Mouse (Mus musculus) E14TG2a.4 (cell line): ENCODE results near the gene Zc3hav1l.

Source experiments
- H3K27me3 ChIP-seq: 2 replicates; pipeline ENCODE4 v1.6.1; 2014; ENCODE audit warnings: low read length, control low read depth; ENCODE audit not compliant: insufficient read depth
- H3K36me3 ChIP-seq: 2 replicates; pipeline ENCODE4 v1.6.1; 2014; ENCODE audit warnings: low read length, control low read depth; ENCODE audit not compliant: insufficient read depth
- H3K4me1 ChIP-seq: replicated peaks from 2 replicates; pipeline ENCODE4 v1.6.1; 2014; ENCODE audit warnings: low read depth, low read length, control low read depth
- H3K4me3 ChIP-seq: replicated peaks from 2 replicates; pipeline ENCODE4 v1.5.1; 2014; ENCODE audit warnings: mild to moderate bottlenecking, low read length
- H3K9me3 ChIP-seq: 2 replicates; pipeline ENCODE4 v1.6.1; 2014; ENCODE audit warnings: low read length, control low read depth
- CTCF ChIP-seq: conservative IDR thresholded peaks from 2 replicates; pipeline ENCODE4 v1.5.1; 2014; ENCODE audit warnings: low read length
- NANOG ChIP-seq: IDR thresholded peaks from 2 replicates; pipeline ENCODE4 v1.6.1; 2014; ENCODE audit warnings: borderline replicate concordance, low read length, mixed read lengths
- POU5F1 ChIP-seq: IDR thresholded peaks from 2 replicates; pipeline ENCODE4 v1.6.1; 2014; ENCODE audit warnings: low read length, borderline replicate concordance

Gene Zc3hav1l

GRCm38 (mm10) chr6:38298761-38299401, at the start of gene Zc3hav1l:
Gene Zc3hav1l (minus strand): TSS chr6:38299259.
- Histone ChIP-seq H3K4me1 (peaks cover 17% of the 10 kb centered on the region), H3K27me3 (peaks cover 51% of the 10 kb centered on the region), H3K36me3 (peaks cover 30% of the 10 kb centered on the region), H3K9me3 (peaks cover 15% of the 10 kb centered on the region), H3K4me3 (peak within 1 kb of the TSS; percentile 86)
- TF ChIP-seq NANOG = no peak
- TF ChIP-seq CTCF = no peak
- TF ChIP-seq POU5F1 = no peak

GRCm38 (mm10) chr6:38347875-38348274, 48.8 kb upstream of the Zc3hav1l start:
- Histone ChIP-seq H3K27me3 (peaks cover 14% of the 10 kb centered on the region), H3K9me3 (no peaks in the 10 kb centered on the region), H3K4me3 (no peak overlapping the region)

GRCm38 (mm10) chr6:38345796-38346195, 46.7 kb upstream of the Zc3hav1l start:
- H3K36me3 ChIP-seq = no peaks in the 10 kb centered on the region; the same call in 1 of the 2 replicates
- TF ChIP-seq POU5F1 = no peak

More at GRCm38 (mm10) chr6:38347875-38348274, 48.8 kb upstream of the Zc3hav1l start:
- H3K36me3 ChIP-seq = peaks cover 2% of the 10 kb centered on the region; the same call in 1 of the 2 replicates
- TF ChIP-seq CTCF = no peak
- no peak for TF ChIP-seq POU5F1
- TF ChIP-seq NANOG = no peak
- H3K4me1 ChIP-seq = peaks cover 48% of the 10 kb centered on the region

GRCm38 (mm10) chr6:38344006-38344670, 45.1 kb upstream of the Zc3hav1l start:
- peaks cover 43% of the 10 kb centered on the region for H3K4me1 ChIP-seq
- H3K4me3 ChIP-seq = no peak overlapping the region
- H3K36me3 ChIP-seq = peaks cover 13% of the 10 kb centered on the region; the same call in 1 of the 2 replicates
- H3K9me3 ChIP-seq = no peaks in the 10 kb centered on the region
- TF ChIP-seq CTCF = no peak
- no peak for TF ChIP-seq NANOG
- no peak for TF ChIP-seq POU5F1
- H3K27me3 ChIP-seq = no peaks in the 10 kb centered on the region

More at GRCm38 (mm10) chr6:38345796-38346195, 46.7 kb upstream of the Zc3hav1l start:
- H3K4me1 ChIP-seq = peaks cover 53% of the 10 kb centered on the region
- H3K4me3 ChIP-seq = no peak overlapping the region
- H3K9me3 ChIP-seq = no peaks in the 10 kb centered on the region
- no peaks in the 10 kb centered on the region for H3K27me3 ChIP-seq

- Histone ChIP-seq H3K4me3 (no peak overlapping the region), H3K27me3 (no peaks in the 10 kb centered on the region), H3K36me3 (peaks cover 18% of the 10 kb centered on the region; the same call in 1 of the 2 replicates), H3K4me1 (peaks cover 42% of the 10 kb centered on the region), H3K9me3 (no peaks in the 10 kb centered on the region)
- TF ChIP-seq CTCF = no peak
- TF ChIP-seq POU5F1 = no peak
- TF ChIP-seq NANOG = no peak
Measured at GRCm38 (mm10) chr6:38343581-38343980, 44.5 kb upstream of the Zc3hav1l start.

GRCm38 (mm10) chr6:38342666-38342992, 43.6 kb upstream of the Zc3hav1l start:
- peaks cover 36% of the 10 kb centered on the region for H3K4me1 ChIP-seq
- H3K36me3 ChIP-seq = peaks cover 28% of the 10 kb centered on the region
- no peak overlapping the region for H3K4me3 ChIP-seq
- no peak for TF ChIP-seq POU5F1
- no peak for TF ChIP-seq CTCF
- no peak for TF ChIP-seq NANOG
- H3K27me3 ChIP-seq = no peaks in the 10 kb centered on the region
- no peaks in the 10 kb centered on the region for H3K9me3 ChIP-seq

DNA sequence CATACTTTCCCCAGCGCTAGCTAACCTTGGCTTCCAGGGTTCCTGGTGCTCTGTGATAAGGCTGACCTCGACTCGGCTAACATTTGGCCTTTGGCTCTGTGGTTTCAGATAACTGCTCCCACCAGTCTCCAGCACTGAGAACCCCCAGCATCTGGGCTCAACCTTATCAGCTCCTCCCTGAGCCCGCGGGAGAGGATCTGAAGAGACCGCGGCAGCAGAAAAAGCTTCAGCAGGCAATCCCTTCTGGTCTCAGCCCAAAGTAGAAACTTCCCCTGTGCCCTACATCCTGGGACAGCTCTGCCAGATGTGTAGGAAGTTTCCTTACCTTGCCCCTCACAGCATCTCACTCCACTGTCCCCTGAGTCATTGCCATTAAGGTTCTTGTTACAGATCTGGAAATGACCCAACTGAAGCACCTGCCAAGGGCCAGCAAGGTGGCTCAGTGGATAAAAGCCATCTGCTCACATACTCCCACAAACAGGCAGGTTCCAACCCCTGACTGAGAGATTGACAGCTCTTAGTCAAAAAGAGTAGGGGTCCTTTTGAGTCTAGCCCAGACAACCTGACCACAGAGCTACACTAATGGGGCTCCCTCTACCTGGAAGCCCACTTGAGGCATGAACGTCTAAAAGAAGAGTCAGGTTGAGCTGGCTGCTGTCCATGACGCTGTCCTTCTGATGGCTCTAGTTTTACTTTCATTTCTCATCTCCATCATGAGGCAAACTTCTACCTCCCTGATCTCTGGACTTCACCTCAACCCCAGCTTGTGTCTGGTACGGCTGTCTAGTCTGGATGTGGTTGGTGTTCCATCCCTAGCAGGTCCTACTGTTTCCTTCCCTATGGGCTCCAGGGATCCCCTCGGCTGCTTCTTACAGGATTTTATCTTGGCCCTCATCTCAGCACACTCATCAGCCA, 42.9 kb upstream of the Zc3hav1l start:
- peaks cover 31% of the 10 kb centered on the region for H3K36me3 ChIP-seq
- H3K4me3 ChIP-seq = no peak overlapping the region
- H3K4me1 ChIP-seq = peaks cover 34% of the 10 kb centered on the region
- no peak for TF ChIP-seq CTCF
- TF ChIP-seq POU5F1 = no peak
- TF ChIP-seq NANOG = no peak
- no peaks in the 10 kb centered on the region for H3K27me3 ChIP-seq
- no peaks in the 10 kb centered on the region for H3K9me3 ChIP-seq

DNA sequence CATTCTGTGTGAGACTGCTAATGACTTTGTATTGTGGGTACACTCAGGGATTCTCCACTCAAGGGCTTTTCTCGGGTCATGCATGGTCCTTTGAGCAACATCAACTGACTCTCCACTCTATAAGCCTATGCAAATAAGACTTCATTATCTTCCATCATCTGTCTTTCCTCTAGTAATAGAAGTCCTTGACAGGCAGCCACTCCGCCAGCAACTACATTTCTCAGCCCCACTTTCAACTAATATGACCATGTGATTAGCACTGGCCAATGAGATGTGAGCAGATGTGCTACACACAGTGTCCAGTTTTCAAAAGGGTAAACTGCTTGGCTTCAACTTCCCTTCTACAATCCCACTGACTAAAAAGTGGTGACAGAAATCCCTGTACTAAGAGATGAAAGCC, 40.0 kb upstream of the Zc3hav1l start:
- no peak overlapping the region for H3K4me3 ChIP-seq
- H3K9me3 ChIP-seq = no peaks in the 10 kb centered on the region

More for the DNA sequence above, 40.0 kb upstream of the Zc3hav1l start:
- TF ChIP-seq POU5F1 (no peak), CTCF (no peak), NANOG (no peak)
- H3K4me1 ChIP-seq = peaks cover 23% of the 10 kb centered on the region
- H3K27me3 ChIP-seq = no peaks in the 10 kb centered on the region
- H3K36me3 ChIP-seq = peaks cover 56% of the 10 kb centered on the region
